Mouse (Mus musculus) liver, embryonic 12.5 days (tissue): ENCODE results near the gene Cmtr1. TPM values are rescaled to one million over a fixed set of nuclear protein-coding genes. Genes with fewer than 3 reads are reported as not detected.

Experiments
- ATAC-seq: fragments of 200-750 bp; cut with Nextera tagmentation; 2 replicates; pipeline ENCODE4 v1.8.0; 2017; ENCODE audit warnings: moderate number of reproducible peaks, mild to moderate bottlenecking, moderate library complexity
- H3K27ac ChIP-seq: fragments of 300-500 bp; sonication (generic); 2 replicates; pipeline ENCODE4 v1.5.1; 2016; ENCODE audit warnings: mild to moderate bottlenecking
- H3K27me3 ChIP-seq: fragments of 300-500 bp; sonication (generic); replicated peaks from 2 replicates; pipeline ENCODE4 v1.6.1; 2016; ENCODE audit warnings: mild to moderate bottlenecking, moderate library complexity
- H3K36me3 ChIP-seq: fragments of 300-500 bp; sonication (generic); 2 replicates; pipeline ENCODE4 v1.6.1; 2016; ENCODE audit warnings: mild to moderate bottlenecking, moderate library complexity
- H3K4me1 ChIP-seq: fragments of 300-500 bp; sonication (generic); 2 replicates; pipeline ENCODE4 v1.6.1; 2016
- H3K4me2 ChIP-seq: fragments of 300-500 bp; sonication (generic); 2 replicates; pipeline ENCODE4 v1.6.1; 2016; ENCODE audit warnings: mild to moderate bottlenecking, moderate library complexity
- H3K4me3 ChIP-seq: fragments of 300-500 bp; sonication (generic); 2 replicates; pipeline ENCODE4 v1.5.1; 2016; ENCODE audit warnings: mild to moderate bottlenecking, moderate library complexity
- H3K9ac ChIP-seq: fragments of 300-500 bp; sonication (generic); 2 replicates; pipeline ENCODE4 v1.6.1; 2016; ENCODE audit warnings: mild to moderate bottlenecking, moderate library complexity
- H3K9me3 ChIP-seq: fragments of 300-500 bp; sonication (generic); replicated peaks from 2 replicates; pipeline ENCODE4 v1.6.1; 2016; ENCODE audit warnings: mild to moderate bottlenecking, moderate library complexity
- WGBS: fragments of 180-500 bp; shearing (Covaris S2); methylation state at CpG from one replicate; pipeline ENCODE4 v1.1.7; 2016; ENCODE audit not compliant: insufficient replicate concordance; 5-methylcytosine and 5-hydroxymethylcytosine counted together
- polyA plus RNA-seq: library from polyadenylated mRNA; unstranded; fragments of >200 nt; fragmentation: Nextera tagmentation; extraction: Ambion mirVana; gene quantifications from 2 replicates; pipeline ENCODE4 v1.2.1, GENCODE M21; 2016

Cmtr1 gene
- polyA plus RNA-seq, 1 experiment from 2014 or later = 104 TPM

GRCm38 (mm10) chr17:29635492-29635891, 24.9 kb upstream of the Cmtr1 start:
- H3K9ac ChIP-seq = no peak overlapping the region
- H3K27ac ChIP-seq = peak overlapping the region; percentile 32; the same call in 1 of the 2 replicates
- 86% methylated on average over 8 of the region's 8 CpGs for WGBS
- H3K9me3 ChIP-seq = no peaks in the 10 kb centered on the region
- peaks cover 40% of the 10 kb centered on the region for H3K4me1 ChIP-seq
- no peak overlapping the region for H3K4me2 ChIP-seq
- no peaks in the 10 kb centered on the region for H3K27me3 ChIP-seq
- H3K4me3 ChIP-seq = no peak overlapping the region
- no peak for ATAC-seq
- H3K36me3 ChIP-seq = peaks cover 97% of the 10 kb centered on the region

GRCm38 (mm10) chr17:29636118-29636517, 24.3 kb upstream of the Cmtr1 start:
- Histone ChIP-seq H3K27ac (peak overlapping the region; percentile 32; the same call in 1 of the 2 replicates), H3K9ac (no peak overlapping the region), H3K36me3 (peaks cover 97% of the 10 kb centered on the region), H3K4me3 (no peak overlapping the region), H3K9me3 (no peaks in the 10 kb centered on the region), H3K4me2 (no peak overlapping the region), H3K27me3 (no peaks in the 10 kb centered on the region), H3K4me1 (peaks cover 40% of the 10 kb centered on the region)
- no peak for ATAC-seq
- WGBS = 69% methylated on average over 5 of the region's 5 CpGs

GRCm38 (mm10) chr17:29637377-29637776, 23.0 kb upstream of the Cmtr1 start:
- 61% methylated on average over 4 of the region's 4 CpGs for WGBS

GRCm38 (mm10) chr17:29637895-29638294, 22.5 kb upstream of the Cmtr1 start:
- WGBS = 18% methylated on average over 8 of the region's 8 CpGs
- Histone ChIP-seq H3K4me1 (peaks cover 40% of the 10 kb centered on the region), H3K27ac (peak overlapping the region; percentile 63), H3K4me2 (peak overlapping the region; percentile 53), H3K9me3 (no peaks in the 10 kb centered on the region), H3K9ac (peak overlapping the region; percentile 28), H3K27me3 (no peaks in the 10 kb centered on the region), H3K4me3 (no peak overlapping the region), H3K36me3 (peaks cover 97% of the 10 kb centered on the region)
- ATAC-seq = peak; percentile 85

More at GRCm38 (mm10) chr17:29637377-29637776, 23.0 kb upstream of the Cmtr1 start:
- Histone ChIP-seq H3K27me3 (no peaks in the 10 kb centered on the region), H3K9me3 (no peaks in the 10 kb centered on the region), H3K36me3 (peaks cover 97% of the 10 kb centered on the region), H3K4me1 (peaks cover 40% of the 10 kb centered on the region), H3K4me3 (no peak overlapping the region), H3K9ac (no peak overlapping the region), H3K27ac (peak overlapping the region; percentile 73), H3K4me2 (peak overlapping the region; percentile 53)
- peak; percentile 72 for ATAC-seq

- no peak overlapping the region for H3K4me3 ChIP-seq
- 89% methylated on average over 11 of the region's 11 CpGs for WGBS
- peaks cover 79% of the 10 kb centered on the region for H3K36me3 ChIP-seq
- H3K4me1 ChIP-seq = peaks cover 40% of the 10 kb centered on the region
- H3K9ac ChIP-seq = no peak overlapping the region
- no peak for ATAC-seq
- no peak overlapping the region for H3K4me2 ChIP-seq
- no peak overlapping the region for H3K27ac ChIP-seq
- H3K27me3 ChIP-seq = no peaks in the 10 kb centered on the region
- H3K9me3 ChIP-seq = no peaks in the 10 kb centered on the region
These were observed 19.4 kb upstream of the Cmtr1 start for GRCm38 (mm10) chr17:29640971-29641370.

GRCm38 (mm10) chr17:29642219-29642618, 18.2 kb upstream of the Cmtr1 start:
- H3K4me3 ChIP-seq = no peak overlapping the region
- H3K27me3 ChIP-seq = no peaks in the 10 kb centered on the region
- no peak overlapping the region for H3K27ac ChIP-seq
- H3K9me3 ChIP-seq = no peaks in the 10 kb centered on the region
- no peak for ATAC-seq
- peaks cover 73% of the 10 kb centered on the region for H3K36me3 ChIP-seq
- no peak overlapping the region for H3K9ac ChIP-seq
- peaks cover 27% of the 10 kb centered on the region for H3K4me1 ChIP-seq
- H3K4me2 ChIP-seq = no peak overlapping the region
- WGBS = 79% methylated on average over 3 of the region's 3 CpGs

GRCm38 (mm10) chr17:29658249-29658648, 2.1 kb upstream of the Cmtr1 start:
- WGBS = 21% methylated on average over 2 of the region's 2 CpGs
- Histone ChIP-seq H3K27ac (peak overlapping the region; percentile 99), H3K4me2 (peak overlapping the region; percentile 66), H3K4me1 (peaks cover 45% of the 10 kb centered on the region), H3K27me3 (no peaks in the 10 kb centered on the region), H3K9ac (peak overlapping the region; percentile 79), H3K9me3 (no peaks in the 10 kb centered on the region), H3K4me3 (peak overlapping the region; percentile 59), H3K36me3 (peaks cover 25% of the 10 kb centered on the region)
- peak; percentile 87 for ATAC-seq

- ATAC-seq = peak; percentile 62
- under 1% methylated on average over 32 of the region's 41 CpGs for WGBS
- peak overlapping the region; percentile 86 for H3K4me2 ChIP-seq
These were observed 482 bp downstream of the Cmtr1 start for GRCm38 (mm10) chr17:29660762-29661391.

GRCm38 (mm10) chr17:29662145-29662544, 1.8 kb downstream of the Cmtr1 start:
- Histone ChIP-seq H3K9me3 (no peaks in the 10 kb centered on the region), H3K4me1 (peaks cover 48% of the 10 kb centered on the region), H3K27ac (no peak overlapping the region), H3K4me3 (peak overlapping the region; percentile 96; the same call in 1 of the 2 replicates), H3K9ac (0 out of 2 replicates have a peak overlapping the region, but pooled peaks have one; percentile 99), H3K27me3 (no peaks in the 10 kb centered on the region), H3K4me2 (peak overlapping the region; percentile 86), H3K36me3 (peaks cover 46% of the 10 kb centered on the region)
- no peak for ATAC-seq
- 87% methylated on average over 6 of the region's 6 CpGs for WGBS

More at GRCm38 (mm10) chr17:29660762-29661391, 482 bp downstream of the Cmtr1 start:
- H3K9me3 ChIP-seq = no peaks in the 10 kb centered on the region
- H3K9ac ChIP-seq = peak overlapping the region; percentile 99
- H3K36me3 ChIP-seq = peaks cover 33% of the 10 kb centered on the region
- peak overlapping the region; percentile 96 for H3K4me3 ChIP-seq
- no peaks in the 10 kb centered on the region for H3K27me3 ChIP-seq
- peak overlapping the region; percentile 99 for H3K27ac ChIP-seq
- H3K4me1 ChIP-seq = peaks cover 48% of the 10 kb centered on the region

- WGBS = 82% methylated on average over 10 of the region's 10 CpGs
- no peak overlapping the region for H3K4me2 ChIP-seq
- 0 out of 2 replicates have a peak overlapping the region, but pooled peaks have one; percentile 89 for H3K27ac ChIP-seq
- peak overlapping the region; percentile 37; the same call in 1 of the 2 replicates for H3K9ac ChIP-seq
- no peak for ATAC-seq
- H3K36me3 ChIP-seq = peaks cover 89% of the 10 kb centered on the region
- peaks cover 42% of the 10 kb centered on the region for H3K4me1 ChIP-seq
- H3K9me3 ChIP-seq = no peaks in the 10 kb centered on the region
- H3K4me3 ChIP-seq = no peak overlapping the region
- no peaks in the 10 kb centered on the region for H3K27me3 ChIP-seq
These were observed 7.9 kb downstream of the Cmtr1 start for GRCm38 (mm10) chr17:29668051-29668986.

- Histone ChIP-seq H3K36me3 (peaks cover 89% of the 10 kb centered on the region), H3K4me1 (peaks cover 42% of the 10 kb centered on the region), H3K27me3 (no peaks in the 10 kb centered on the region), H3K4me2 (peak overlapping the region; percentile 58), H3K27ac (peak overlapping the region; percentile 89), H3K4me3 (no peak overlapping the region), H3K9ac (peak overlapping the region; percentile 44; the same call in 1 of the 2 replicates), H3K9me3 (no peaks in the 10 kb centered on the region)
- WGBS = 52% methylated on average over 4 of the region's 4 CpGs
- peak; percentile 43; the same call in 1 of the 2 replicates for ATAC-seq
These were observed 8.6 kb downstream of the Cmtr1 start for GRCm38 (mm10) chr17:29669030-29669429.

- peak overlapping the region; percentile 17; the same call in 1 of the 2 replicates for H3K4me3 ChIP-seq
- no peaks in the 10 kb centered on the region for H3K27me3 ChIP-seq
- H3K27ac ChIP-seq = peak overlapping the region; percentile 89
- peak overlapping the region; percentile 58 for H3K4me2 ChIP-seq
- H3K9ac ChIP-seq = peak overlapping the region; percentile 44
- no peaks in the 10 kb centered on the region for H3K9me3 ChIP-seq
- peaks cover 35% of the 10 kb centered on the region for H3K4me1 ChIP-seq
- ATAC-seq = peak; percentile 96
- H3K36me3 ChIP-seq = peaks cover 89% of the 10 kb centered on the region
These were observed 9.5 kb downstream of the Cmtr1 start for GRCm38 (mm10) chr17:29669936-29670335.
